Mouse (Mus musculus): ENCODE results near the gene Nrxn2. TPM values are rescaled to one million over a fixed set of nuclear protein-coding genes. Genes with fewer than 3 reads are reported as not detected.

Gene Nrxn2
- total RNA-seq, 2 experiments from 2014 or later, result 695 to 758 TPM

- peak; percentile 94 for DNase-seq
- intact Hi-C loops (cut with DNase I), result no loop called here
These were observed 70.5 kb downstream of the Nrxn2 start for GRCm38 (mm10) chr19:6489030-6489429.

DNA sequence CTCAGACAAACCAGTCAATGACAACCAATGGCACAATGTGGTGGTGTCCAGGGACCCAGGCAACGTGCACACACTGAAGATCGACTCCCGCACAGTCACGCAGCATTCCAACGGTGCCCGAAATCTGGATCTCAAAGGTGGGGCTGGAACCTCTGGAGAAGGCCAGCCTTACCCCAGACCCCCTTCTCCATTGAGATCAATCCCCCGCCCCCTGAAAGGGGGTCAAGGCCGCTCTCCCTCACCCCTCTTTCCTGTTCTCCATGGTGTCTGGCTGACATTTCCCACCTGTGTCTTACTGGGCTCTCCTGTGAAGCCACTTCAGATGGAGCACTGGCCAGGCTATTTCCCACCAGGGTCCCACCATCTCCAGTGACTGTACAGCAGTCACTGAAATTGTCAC is 73.0 kb downstream of the Nrxn2 start:
- no peak for DNase-seq
- intact Hi-C loops (cut with DNase I), result no loop called here

DNA sequence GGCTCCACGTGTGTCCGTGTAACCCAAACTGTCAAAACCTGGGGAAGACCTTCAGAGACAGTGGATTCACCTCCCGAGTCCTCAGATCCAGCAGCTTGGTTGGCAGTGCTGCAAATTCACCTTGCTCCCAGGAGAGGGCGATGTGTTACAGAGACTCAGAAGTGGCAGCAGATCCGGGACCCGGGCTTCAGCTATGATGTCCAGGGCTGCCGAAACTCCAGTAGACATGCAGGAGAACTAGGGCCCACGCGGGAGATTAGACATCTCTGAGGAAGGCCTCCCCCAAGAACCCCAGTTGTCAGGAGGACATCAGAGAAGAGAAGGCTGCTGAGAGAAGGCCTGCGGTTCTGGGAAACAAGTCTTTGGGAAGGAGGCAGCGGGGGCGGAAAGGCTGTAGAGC is 73.6 kb downstream of the Nrxn2 start:
- DNase-seq, result peak; percentile 86
- intact Hi-C loops (cut with DNase I), result loop anchor here (2.0 kb wide), 1 partner anchor 173 kb away; no protein-coding TSS in a partner anchor

DNA sequence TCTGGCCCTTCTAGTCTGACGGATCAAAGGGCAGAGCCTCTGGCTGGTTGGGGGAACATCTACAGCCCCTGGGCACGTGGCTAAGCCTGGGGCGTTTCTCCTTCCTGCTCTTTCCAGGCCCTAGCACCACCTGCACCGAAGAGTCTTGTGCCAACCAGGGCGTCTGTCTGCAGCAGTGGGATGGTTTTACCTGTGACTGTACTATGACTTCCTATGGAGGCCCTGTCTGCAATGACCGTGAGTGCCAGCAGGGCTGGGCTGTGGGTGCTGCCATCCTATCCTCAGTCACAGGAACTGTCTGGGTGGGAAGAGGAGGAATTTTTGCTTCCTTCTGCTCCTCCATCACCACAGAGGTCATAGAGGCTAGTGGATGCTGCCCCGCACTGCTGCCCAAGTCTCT is 74.7 kb downstream of the Nrxn2 start:
- intact Hi-C loops (cut with DNase I), result loop anchor here (2.0 kb wide), 1 partner anchor 172 kb away; no protein-coding TSS in a partner anchor
- DNase-seq, result no peak

DNA sequence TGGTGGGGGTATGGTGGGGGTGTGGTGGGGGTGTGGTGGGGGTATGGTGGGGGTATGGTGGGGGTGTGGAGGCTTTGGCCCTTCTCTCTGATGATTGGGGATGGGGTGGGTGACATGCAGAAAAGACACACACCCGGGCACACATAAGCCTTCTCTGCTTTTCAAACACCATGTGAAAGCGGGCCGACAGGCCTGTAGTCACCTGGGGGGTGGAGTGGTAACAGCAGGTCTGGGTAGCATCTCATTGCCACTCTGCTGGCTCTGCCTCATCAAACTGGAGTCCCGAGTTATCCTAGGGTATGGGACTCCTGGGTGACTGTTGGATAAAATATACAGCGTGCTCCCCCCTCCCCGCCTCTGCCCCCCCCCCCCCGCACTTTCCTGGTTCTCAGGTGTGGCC is 75.5 kb downstream of the Nrxn2 start:
- no peak for DNase-seq
- intact Hi-C loops (cut with DNase I), result no loop called here

- DNase-seq, result no peak
- intact Hi-C loops (cut with DNase I), result no loop called here
These were observed 76.1 kb downstream of the Nrxn2 start for GRCm38 (mm10) chr19:6494504-6495170.

GRCm38 (mm10) chr19:6495714-6496113 is 77.2 kb downstream of the Nrxn2 start:
- no peak for DNase-seq
- intact Hi-C loops (cut with DNase I), result no loop called here

DNA sequence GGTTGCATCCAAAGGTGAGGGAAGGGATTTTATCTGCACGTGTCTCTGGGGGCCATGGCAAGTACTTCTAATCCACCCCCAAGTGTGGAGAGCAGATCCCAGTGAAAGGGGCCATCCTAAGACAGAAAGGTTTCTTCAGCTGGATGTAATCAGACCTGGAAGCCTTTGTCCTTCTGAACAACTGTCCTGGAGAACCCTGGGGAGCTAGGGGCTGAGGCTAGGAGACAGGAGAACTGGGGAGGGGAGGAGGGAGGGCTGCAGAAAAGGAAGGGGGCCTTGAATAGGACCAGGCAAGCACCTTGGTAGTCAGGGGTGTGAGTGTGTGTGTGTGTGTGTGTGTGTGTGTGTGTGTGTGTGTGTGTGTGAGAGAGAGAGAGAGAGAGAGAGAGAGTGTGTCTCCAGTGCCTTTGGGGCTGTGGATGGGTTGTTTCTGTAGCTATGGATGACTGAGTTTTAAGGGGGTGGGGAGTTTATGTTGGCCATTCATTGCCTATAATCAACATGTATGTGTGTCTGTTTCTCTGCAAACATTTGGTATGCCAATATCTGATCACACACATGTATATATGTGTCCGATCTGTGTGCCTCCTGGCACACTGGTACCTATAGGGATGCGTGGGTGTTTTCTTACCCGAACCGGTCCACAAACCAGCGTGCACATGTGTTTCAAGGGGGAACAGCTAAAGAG is 78.1 kb downstream of the Nrxn2 start:
- intact Hi-C loops (cut with DNase I), result no loop called here
- no peak for DNase-seq

- intact Hi-C loops (cut with DNase I), result no loop called here
- peak; percentile 84 for DNase-seq
These were observed 78.7 kb downstream of the Nrxn2 start for GRCm38 (mm10) chr19:6497150-6497801.

- DNase-seq, result no peak
These were observed 79.3 kb downstream of the Nrxn2 start for GRCm38 (mm10) chr19:6497803-6498202.

GRCm38 (mm10) chr19:6498350-6499131 is 80.0 kb downstream of the Nrxn2 start:
- no peak for DNase-seq
- intact Hi-C loops (cut with DNase I), result no loop called here

More at GRCm38 (mm10) chr19:6497803-6498202, 79.3 kb downstream of the Nrxn2 start:
- intact Hi-C loops (cut with DNase I), result no loop called here

DNA sequence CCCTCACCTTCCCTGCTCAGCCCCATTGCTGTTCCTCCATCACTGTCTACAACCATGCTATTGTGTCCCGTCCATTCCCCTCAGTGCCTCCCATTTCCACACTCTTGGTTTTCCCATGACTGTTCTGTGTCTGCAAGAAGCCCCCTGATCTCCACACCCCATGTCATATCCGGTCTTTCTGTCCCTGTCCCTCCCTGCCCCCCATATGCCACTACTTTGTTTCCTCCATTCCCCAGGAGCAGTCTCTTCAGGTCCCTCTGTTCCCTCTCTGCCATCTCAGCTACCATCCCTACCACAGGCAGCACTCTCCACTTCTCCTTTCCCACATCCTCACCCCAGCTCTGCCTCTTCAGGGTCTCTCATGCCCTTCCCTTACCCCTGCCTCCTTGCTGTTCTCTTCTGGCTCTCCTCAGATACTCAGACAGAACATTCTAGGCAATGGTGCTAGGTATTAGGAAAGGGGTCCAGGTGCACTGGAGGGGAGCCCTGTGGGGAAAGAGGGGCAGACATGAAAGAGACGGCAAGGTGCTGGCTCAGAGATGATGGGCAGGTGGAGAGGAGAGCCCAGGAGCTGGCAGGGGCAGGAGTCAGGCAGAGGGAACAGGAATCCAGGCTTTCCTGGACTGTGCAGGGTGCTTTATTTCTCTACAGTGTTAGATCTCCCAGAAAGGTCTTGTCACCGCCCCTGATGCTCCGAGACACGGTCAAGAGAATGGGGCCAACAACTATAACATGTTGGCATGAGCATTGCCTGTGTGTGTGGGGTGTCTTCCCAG is 81.5 kb downstream of the Nrxn2 start:
- intact Hi-C loops (cut with DNase I), result no loop called here
- no peak for DNase-seq

GRCm38 (mm10) chr19:6500636-6501025 is 82.1 kb downstream of the Nrxn2 start:
- intact Hi-C loops (cut with DNase I), result no loop called here
- DNase-seq, result no peak

GRCm38 (mm10) chr19:6502035-6502541 is 83.6 kb downstream of the Nrxn2 start:
- intact Hi-C loops (cut with DNase I), result no loop called here
- peak; percentile 76 for DNase-seq

DNA sequence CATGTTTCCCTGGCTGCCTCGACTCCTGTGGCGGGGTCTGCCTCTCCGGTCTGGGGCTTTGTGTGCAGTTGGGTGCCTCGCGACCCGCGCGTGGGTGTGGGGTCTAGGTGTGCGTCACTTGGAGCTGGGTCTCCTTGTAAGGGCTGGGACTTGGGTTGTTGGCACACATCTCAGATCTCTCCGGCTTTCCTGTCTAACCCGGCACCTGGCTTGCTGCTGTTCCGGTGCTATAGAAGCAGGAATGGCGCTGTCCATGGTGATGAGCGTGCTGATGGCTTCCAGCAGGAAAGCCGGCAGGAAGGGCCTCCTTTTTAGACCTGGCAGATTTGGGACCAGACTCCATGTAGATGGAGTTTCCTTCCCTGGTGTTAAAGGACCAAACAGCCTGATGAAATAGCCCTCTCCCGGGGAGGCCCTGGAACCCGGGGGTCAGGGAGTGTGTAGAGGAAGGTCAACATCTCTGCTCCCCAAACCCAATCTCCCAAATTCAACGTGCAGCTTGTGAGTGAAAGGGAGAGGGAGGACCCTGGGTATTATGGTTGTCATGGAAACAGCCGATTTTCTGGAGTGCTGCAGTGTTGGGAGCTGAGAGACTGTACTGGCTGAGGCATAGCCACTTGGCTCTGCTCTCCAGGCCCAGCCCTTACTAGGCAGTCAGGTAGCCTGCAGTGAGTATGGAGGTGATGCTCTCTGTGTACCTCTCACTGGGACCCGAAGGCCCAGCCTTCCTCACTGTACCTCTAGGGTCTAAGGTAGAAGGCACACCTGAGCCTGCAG is 84.2 kb downstream of the Nrxn2 start:
- DNase-seq, result no peak
- intact Hi-C loops (cut with DNase I), result no loop called here

DNA sequence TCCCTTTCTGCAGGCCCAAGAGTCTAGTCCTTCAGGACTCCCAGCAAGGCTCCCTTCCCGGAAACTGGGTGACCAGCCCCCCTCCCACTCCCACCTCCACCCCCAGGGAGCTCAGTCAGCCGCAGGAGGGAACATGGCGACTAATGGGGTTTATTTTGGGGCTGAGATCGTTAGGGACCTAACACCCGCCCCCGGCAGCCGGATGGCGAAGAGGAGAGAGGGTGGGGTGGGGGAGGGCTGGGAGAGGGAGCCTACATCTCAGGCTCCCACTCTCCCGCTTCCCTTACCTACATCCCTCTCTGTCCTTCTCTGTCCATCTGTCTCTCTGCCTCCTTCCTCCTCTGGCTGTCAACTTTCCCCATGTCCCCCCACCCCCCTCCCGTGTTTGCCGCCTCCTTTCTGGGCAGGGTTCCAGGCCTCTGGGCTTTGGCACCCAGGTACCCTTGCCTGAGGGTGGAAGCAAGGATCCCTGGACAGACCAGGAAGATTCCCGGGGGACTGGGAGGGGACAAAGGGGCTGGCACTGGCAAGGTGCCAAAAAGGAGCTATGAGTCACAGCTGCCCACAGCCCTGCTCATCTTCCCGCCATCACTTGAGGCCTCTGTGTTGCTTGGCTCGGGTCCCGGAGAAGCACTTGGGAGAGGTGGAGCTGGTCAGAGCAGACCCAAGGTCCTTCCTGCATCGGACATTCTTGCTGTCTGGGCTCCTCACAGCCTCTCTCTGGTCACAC is 85.6 kb downstream of the Nrxn2 start:
- peak; percentile 85 for DNase-seq
- intact Hi-C loops (cut with DNase I), result no loop called here

DNA sequence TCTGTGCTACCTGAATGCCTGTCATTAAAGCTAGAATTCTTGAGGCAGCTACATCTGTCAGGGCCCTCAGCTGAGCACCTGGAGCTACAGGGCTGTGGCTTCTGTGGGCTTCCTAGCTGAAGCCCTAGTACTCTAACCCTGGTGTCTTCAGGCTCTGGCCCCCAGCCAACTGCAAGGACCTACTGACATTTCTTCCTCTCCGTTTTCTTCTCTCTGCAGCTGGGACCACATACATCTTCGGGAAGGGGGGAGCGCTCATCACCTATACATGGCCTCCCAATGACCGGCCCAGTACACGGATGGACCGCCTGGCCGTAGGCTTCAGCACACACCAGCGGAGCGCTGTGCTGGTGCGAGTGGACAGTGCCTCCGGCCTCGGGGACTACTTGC is 86.1 kb downstream of the Nrxn2 start:
- intact Hi-C loops (cut with DNase I), result no loop called here
- no peak for DNase-seq

GRCm38 (mm10) chr19:6507393-6507792 is 88.9 kb downstream of the Nrxn2 start:
- no peak for DNase-seq
- intact Hi-C loops (cut with DNase I), result no loop called here

GRCm38 (mm10) chr19:6509881-6510280 is 91.3 kb downstream of the Nrxn2 start:
- no peak for DNase-seq
- intact Hi-C loops (cut with DNase I), result no loop called here

Measured in left cerebral cortex, postnatal 4 days (tissue).